Mouse (Mus musculus) limb, embryonic 12.5 days (tissue): ENCODE results near the gene Krt80. TPM values are rescaled to one million over a fixed set of nuclear protein-coding genes. Genes with fewer than 3 reads are reported as not detected.

Experiments used
- ATAC-seq: fragments of 200-750 bp; cut with Nextera tagmentation; 2 replicates; pipeline ENCODE4 v1.8.0; 2017; ENCODE audit warnings: low read depth, moderate TSS enrichment; ENCODE audit not compliant: insufficient number of reproducible peaks, insufficient read depth, low FRiP score, low TSS enrichment
- H3K27ac ChIP-seq: fragments of 300-500 bp; sonication (generic); 2 replicates; pipeline ENCODE4 v1.5.1; 2016; ENCODE audit warnings: mild to moderate bottlenecking, moderate library complexity
- H3K27me3 ChIP-seq: fragments of 300-500 bp; sonication (generic); 2 replicates; pipeline ENCODE4 v1.6.1; 2016; ENCODE audit warnings: mild to moderate bottlenecking, moderate library complexity
- H3K36me3 ChIP-seq: fragments of 300-500 bp; sonication (generic); 2 replicates; pipeline ENCODE4 v1.6.1; 2016; ENCODE audit warnings: mild to moderate bottlenecking, moderate library complexity
- H3K4me1 ChIP-seq: fragments of 300-500 bp; sonication (generic); replicated peaks from 2 replicates; pipeline ENCODE4 v1.6.1; 2016
- H3K4me2 ChIP-seq: fragments of 300-500 bp; sonication (generic); 2 replicates; pipeline ENCODE4 v1.6.1; 2016; ENCODE audit warnings: mild to moderate bottlenecking, moderate library complexity
- H3K4me3 ChIP-seq: fragments of 300-500 bp; sonication (generic); replicated peaks from 2 replicates; pipeline ENCODE4 v1.5.1; 2016; ENCODE audit warnings: mild to moderate bottlenecking
- H3K9ac ChIP-seq: fragments of 300-500 bp; sonication (generic); replicated peaks from 2 replicates; pipeline ENCODE4 v1.6.1; 2016; ENCODE audit warnings: mild to moderate bottlenecking, moderate library complexity
- H3K9me3 ChIP-seq: fragments of 300-500 bp; sonication (generic); 2 replicates; pipeline ENCODE4 v1.6.1; 2016; ENCODE audit warnings: mild to moderate bottlenecking, moderate library complexity
- WGBS: fragments of 180-500 bp; shearing (Covaris S2); methylation state at CpG from one replicate; pipeline ENCODE4 v1.1.7; 2016; 5-methylcytosine and 5-hydroxymethylcytosine counted together
- polyA plus RNA-seq: library from polyadenylated mRNA; unstranded; fragments of >200 nt; fragmentation: Nextera tagmentation; extraction: Ambion mirVana; gene quantifications from 2 replicates; pipeline ENCODE4 v1.2.1, GENCODE M21; 2016

Gene Krt80
- polyA plus RNA-seq, 1 experiment from 2014 or later: 0.26 TPM

DNA sequence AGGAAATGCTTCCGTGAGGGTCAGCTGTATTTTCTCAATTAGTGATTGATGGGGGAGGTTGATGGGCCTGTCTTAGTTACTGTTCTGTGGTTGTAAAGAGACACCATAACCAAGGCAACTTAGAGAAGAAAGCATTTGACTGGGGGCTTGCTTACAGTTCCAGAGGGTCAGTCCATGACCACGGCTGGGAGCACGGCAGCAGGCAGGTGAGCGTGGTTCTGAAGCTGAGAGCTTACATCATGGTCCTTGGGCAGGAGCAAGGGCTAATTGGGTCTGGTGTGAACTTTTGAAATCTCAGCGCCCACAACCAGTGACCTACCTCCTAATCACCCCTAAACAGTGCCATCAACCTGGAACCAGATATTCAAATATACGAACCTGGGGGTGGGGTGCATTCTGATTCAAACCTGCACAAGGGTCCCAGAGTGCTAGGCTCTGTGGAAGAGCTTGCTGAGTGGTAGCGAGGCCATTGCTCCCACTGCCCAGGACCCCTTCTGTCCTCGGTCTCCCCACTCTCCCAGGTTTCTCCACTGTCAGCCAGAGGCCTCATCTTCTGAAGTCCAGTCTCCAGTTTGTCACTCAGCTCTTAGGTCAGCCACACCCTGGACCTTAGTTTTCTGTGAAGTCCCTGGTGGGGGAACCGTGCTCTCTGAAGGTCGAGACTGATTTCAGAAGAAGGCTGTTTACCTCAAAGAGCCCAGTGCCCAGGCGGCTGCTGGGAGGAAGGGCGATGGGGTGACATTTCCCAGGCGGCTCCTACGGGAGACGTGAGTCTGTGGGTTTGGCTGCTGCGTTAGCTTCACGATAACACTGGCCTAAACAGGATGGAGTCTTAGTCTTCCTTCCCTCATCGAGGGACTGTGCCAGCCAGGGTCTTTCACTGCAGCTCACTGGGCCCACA is 52.8 kb downstream of the Krt80 start:
- H3K27ac ChIP-seq: peak overlapping the region; percentile 1; the same call in 1 of the 2 replicates
- no peaks in the 10 kb centered on the region for H3K36me3 ChIP-seq
- peaks cover 40% of the 10 kb centered on the region for H3K4me1 ChIP-seq
- H3K4me2 ChIP-seq: no peak overlapping the region
- H3K4me3 ChIP-seq: no peak overlapping the region
- no peaks in the 10 kb centered on the region for H3K9me3 ChIP-seq
- 68% methylated on average over 18 of the region's 18 CpGs for WGBS
- no peaks in the 10 kb centered on the region for H3K27me3 ChIP-seq
- ATAC-seq: no peak
- H3K9ac ChIP-seq: no peak overlapping the region

DNA sequence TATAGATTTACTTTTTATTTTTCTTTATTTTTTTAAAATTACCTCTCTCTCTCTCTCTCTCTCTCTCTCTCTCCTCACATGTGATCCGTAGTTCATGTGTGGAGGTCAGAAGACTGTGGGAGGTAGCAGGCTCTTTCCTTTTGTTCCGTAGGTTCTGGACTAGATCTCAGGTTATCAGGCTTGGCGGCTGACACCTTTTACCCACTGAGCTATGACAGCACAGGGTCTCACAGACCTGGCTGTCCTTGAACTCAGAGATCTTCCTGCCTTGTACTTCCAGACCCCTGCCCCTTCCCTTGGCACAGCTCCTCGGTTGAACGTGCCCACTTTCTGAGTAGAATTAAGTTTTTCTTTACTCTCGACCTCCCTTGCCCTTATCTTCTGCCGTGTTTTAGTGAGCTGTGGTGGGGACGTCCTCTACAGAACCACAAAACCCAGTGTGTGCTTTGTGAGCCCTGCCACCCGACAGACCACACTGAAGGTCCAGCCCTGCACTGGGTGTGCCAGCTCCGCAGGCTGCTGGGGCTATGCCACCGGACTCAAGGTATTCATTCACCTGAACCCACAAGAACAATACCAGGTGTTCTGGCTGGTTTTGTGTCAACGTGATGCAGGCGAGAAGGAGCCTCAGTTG is 53.6 kb downstream of the Krt80 start:
- Histone ChIP-seq H3K4me3 (no peak overlapping the region; the same call in 1 of the 2 replicates), H3K9me3 (no peaks in the 10 kb centered on the region), H3K27ac (0 out of 2 replicates have a peak overlapping the region, but pooled peaks have one; percentile 17), H3K36me3 (no peaks in the 10 kb centered on the region), H3K4me2 (peak overlapping the region; percentile 43), H3K27me3 (no peaks in the 10 kb centered on the region), H3K9ac (no peak overlapping the region), H3K4me1 (peaks cover 38% of the 10 kb centered on the region)
- ATAC-seq: peak; percentile 17; the same call in 1 of the 2 replicates
- 67% methylated on average over 13 of the region's 13 CpGs for WGBS

DNA sequence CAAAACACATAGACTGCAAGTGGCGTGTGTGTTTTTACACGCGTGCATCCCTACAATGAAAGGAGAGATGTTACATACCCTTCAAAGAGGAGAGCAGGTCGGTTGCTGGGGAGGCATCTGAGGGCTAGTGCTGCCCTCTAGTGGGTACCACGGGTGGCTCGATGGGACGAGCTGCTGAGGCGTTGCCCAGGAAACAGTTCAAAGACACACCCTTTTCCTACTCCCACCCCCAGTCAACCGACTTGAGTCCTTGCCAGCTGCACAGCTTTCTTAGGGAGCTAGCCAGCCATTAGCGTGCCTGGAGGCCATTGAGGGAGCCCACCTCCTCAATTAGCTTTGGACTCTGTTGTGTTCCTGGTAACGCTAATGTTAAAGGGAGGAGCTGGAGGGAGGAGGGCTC is 54.1 kb downstream of the Krt80 start:
- WGBS: 2% methylated on average over 11 of the region's 11 CpGs
- ATAC-seq: peak; percentile 67
- Histone ChIP-seq H3K4me3 (no peak overlapping the region; the same call in 1 of the 2 replicates), H3K9ac (no peak overlapping the region), H3K27ac (no peak overlapping the region), H3K27me3 (no peaks in the 10 kb centered on the region), H3K36me3 (no peaks in the 10 kb centered on the region), H3K4me2 (peak overlapping the region; percentile 43), H3K9me3 (no peaks in the 10 kb centered on the region), H3K4me1 (peaks cover 32% of the 10 kb centered on the region)

DNA sequence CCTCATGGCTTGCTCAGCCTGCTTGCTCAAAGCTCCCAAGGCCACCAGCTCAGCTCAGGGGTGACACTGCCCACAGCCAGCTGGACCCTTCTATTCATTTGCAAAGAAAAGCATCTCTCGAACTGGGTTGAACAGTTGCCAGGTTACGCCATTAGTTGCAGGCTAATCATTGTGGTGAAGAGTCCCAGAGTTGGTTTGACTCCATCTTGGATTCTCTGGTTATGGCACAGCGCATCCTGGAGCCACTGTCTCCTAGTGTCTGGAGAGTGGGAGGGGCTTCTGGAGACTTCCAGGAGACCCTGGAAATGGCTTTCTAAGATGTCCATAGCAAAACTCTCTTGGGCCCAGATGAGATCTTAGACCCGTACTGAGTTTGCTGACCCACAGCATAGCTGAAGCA is 54.6 kb downstream of the Krt80 start:
- H3K4me2 ChIP-seq: 0 out of 2 replicates have a peak overlapping the region, but pooled peaks have one; percentile 43
- WGBS: 90% methylated on average over 4 of the region's 4 CpGs

DNA sequence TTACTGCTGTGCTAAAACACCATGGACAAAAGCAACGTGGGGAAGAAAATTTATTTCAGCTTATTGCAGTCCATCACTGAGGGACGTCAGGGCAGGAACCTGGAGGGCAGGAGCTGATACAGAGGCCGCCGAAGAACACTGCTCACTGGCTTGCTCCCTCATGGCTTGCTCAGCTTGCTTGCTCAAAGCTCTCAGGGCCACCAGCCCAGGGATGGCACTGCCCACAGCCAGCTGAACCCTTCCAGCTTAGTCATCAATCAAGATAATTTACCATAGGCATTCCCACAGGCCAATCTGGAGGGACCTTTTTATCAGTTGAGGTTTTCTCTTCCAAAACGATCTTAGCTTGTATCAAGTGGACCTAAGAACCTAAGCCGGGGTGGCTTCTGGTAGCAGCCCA is 58.0 kb downstream of the Krt80 start:
- H3K4me3 ChIP-seq: no peak overlapping the region
- no peak overlapping the region for H3K9ac ChIP-seq
- H3K9me3 ChIP-seq: no peaks in the 10 kb centered on the region
- peaks cover 30% of the 10 kb centered on the region for H3K4me1 ChIP-seq
- no peaks in the 10 kb centered on the region for H3K36me3 ChIP-seq
- WGBS: 76% methylated on average over 6 of the region's 6 CpGs
- H3K27me3 ChIP-seq: no peaks in the 10 kb centered on the region
- H3K4me2 ChIP-seq: no peak overlapping the region
- ATAC-seq: no peak
- no peak overlapping the region for H3K27ac ChIP-seq

More for the DNA sequence above, 54.6 kb downstream of the Krt80 start:
- H3K9ac ChIP-seq: no peak overlapping the region
- H3K9me3 ChIP-seq: no peaks in the 10 kb centered on the region
- H3K36me3 ChIP-seq: no peaks in the 10 kb centered on the region
- H3K4me3 ChIP-seq: no peak overlapping the region
- H3K27me3 ChIP-seq: no peaks in the 10 kb centered on the region
- ATAC-seq: no peak
- peaks cover 31% of the 10 kb centered on the region for H3K4me1 ChIP-seq
- H3K27ac ChIP-seq: no peak overlapping the region

DNA sequence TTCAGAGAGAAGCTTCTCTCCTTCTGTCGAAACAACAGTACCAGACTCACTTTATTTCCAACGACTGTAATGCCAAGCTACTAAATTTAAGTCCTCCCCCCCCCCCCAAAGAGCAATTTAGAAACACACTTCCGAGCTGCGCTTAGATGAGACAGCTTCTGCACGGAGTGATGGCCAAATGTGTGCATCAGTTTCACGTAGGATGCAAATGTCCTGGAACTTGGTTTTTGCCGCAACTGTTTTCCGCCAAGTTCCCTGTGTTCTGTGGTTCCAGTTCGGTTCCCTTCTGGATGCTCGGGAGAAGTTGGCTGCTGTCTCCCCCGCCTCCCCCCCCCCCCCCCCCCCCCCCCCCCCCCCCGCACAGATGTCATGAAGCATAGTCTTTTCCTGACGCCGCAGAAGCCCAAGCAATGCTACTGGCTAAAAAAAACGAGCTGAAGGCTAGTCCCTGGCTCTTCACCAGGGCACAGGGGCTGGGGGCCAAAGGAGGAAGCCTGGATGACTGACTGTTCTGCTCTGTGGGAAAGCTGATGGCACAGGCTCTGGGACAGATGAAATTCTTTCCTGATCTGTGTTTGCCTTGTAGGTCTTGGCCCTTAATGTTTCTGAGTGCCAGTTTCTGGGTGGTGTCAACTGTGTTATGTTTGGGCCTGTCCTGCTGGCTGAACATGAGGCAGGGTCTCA is 58.7 kb downstream of the Krt80 start:
- H3K4me3 ChIP-seq: no peak overlapping the region
- H3K27ac ChIP-seq: no peak overlapping the region
- H3K27me3 ChIP-seq: no peaks in the 10 kb centered on the region
- peaks cover 22% of the 10 kb centered on the region for H3K4me1 ChIP-seq
- H3K9me3 ChIP-seq: no peaks in the 10 kb centered on the region
- ATAC-seq: no peak
- H3K4me2 ChIP-seq: no peak overlapping the region
- H3K9ac ChIP-seq: no peak overlapping the region
- 65% methylated on average over 13 of the region's 15 CpGs for WGBS
- H3K36me3 ChIP-seq: no peaks in the 10 kb centered on the region

DNA sequence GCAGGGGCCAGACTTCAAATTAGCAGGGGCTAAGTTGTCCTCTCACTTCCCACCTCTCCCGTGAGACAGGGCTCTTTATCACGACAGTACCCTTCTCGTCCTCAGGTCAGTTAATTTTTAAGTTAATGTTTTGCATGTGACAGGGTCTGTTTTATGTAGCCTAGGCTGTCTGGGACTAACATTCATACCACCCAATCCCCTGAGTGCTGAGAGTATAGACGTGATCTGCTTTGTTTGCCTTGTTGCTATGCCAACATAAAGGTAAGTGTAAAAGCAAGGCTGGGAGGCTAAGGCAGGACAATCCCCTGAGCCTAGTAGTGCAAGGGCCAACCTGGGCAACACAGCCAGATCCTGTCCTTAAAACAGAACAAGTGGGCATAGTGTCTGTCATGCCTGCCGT is 60.5 kb downstream of the Krt80 start:
- Histone ChIP-seq H3K9ac (no peak overlapping the region), H3K27me3 (no peaks in the 10 kb centered on the region), H3K4me1 (peaks cover 16% of the 10 kb centered on the region), H3K4me3 (no peak overlapping the region), H3K9me3 (no peaks in the 10 kb centered on the region), H3K36me3 (no peaks in the 10 kb centered on the region), H3K4me2 (no peak overlapping the region), H3K27ac (0 out of 2 replicates have a peak overlapping the region, but pooled peaks have one; percentile 17)
- WGBS: 42% methylated on average over 5 of the region's 5 CpGs
- ATAC-seq: no peak

DNA sequence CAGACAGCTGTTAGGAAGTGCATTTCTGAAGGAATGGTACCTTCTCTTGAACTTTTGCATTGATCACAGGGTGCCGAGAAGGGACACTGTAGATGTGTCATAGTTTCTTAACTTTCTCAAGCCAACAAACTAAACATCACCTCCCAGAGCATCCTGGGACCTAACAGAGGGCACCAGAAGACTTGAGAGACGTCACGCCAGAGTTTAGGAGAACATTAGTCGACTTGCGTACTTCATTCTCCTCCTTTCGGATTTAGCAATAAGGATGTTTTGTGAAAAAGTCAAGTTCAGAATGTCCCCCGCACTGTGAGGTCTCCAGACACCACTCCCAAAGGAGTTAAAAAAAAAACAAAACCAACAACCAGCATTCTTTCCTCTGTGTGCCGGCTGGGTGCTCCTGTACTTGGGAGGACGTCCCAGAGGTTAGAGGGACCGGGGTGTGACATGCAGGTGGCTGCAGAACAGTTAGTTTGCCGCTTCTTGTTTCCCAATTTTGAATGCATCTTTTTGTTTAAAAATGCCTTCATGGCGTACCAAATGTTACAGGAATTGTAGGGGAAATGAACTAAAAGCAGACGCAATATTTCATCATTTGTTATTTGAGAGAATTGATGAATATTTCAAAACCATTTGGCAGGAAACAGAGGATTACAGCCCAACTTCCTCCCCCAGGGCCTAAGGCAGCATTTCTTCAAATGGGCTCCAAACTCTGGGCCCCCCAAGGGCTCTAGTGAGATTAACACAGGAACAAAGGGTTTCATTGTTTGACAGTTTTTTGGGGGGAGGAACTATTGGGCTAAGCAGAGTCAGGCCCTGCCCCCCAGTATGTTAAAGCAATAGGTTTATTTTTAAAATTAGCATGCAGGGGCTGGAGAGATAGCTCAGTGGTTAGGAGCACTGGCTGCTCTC is 61.3 kb downstream of the Krt80 start:
- Histone ChIP-seq H3K4me2 (no peak overlapping the region), H3K27me3 (no peaks in the 10 kb centered on the region), H3K4me1 (peaks cover 16% of the 10 kb centered on the region), H3K9ac (no peak overlapping the region), H3K4me3 (no peak overlapping the region), H3K36me3 (no peaks in the 10 kb centered on the region), H3K27ac (peak overlapping the region; percentile 64), H3K9me3 (no peaks in the 10 kb centered on the region)
- ATAC-seq: no peak
- WGBS: 61% methylated on average over 13 of the region's 13 CpGs

DNA sequence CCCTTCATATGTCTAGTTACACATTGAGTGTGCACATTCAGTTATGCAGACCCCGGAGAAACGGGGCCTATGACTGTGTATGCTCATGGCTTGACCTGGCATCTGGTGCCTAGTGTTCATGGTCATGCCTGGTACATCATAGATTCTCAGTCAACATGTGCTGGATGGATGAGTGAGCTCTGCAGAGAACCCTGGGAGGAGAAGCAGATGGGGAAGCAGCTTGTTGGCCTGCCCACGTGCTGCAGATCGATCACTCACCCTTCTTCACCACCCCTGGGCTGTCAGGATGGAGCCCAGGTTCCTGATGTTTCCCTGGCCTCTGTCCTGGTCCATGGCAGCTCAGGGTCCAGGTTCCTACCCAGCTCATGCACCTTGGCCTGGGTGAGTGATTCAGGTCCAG is 63.5 kb downstream of the Krt80 start:
- ATAC-seq: no peak
- no peak overlapping the region for H3K4me2 ChIP-seq
- H3K4me3 ChIP-seq: no peak overlapping the region
- peaks cover 16% of the 10 kb centered on the region for H3K4me1 ChIP-seq
- no peak overlapping the region for H3K27ac ChIP-seq
- H3K27me3 ChIP-seq: no peaks in the 10 kb centered on the region
- H3K9ac ChIP-seq: no peak overlapping the region
- H3K9me3 ChIP-seq: no peaks in the 10 kb centered on the region
- H3K36me3 ChIP-seq: no peaks in the 10 kb centered on the region
- WGBS: 88% methylated on average over 4 of the region's 4 CpGs

DNA sequence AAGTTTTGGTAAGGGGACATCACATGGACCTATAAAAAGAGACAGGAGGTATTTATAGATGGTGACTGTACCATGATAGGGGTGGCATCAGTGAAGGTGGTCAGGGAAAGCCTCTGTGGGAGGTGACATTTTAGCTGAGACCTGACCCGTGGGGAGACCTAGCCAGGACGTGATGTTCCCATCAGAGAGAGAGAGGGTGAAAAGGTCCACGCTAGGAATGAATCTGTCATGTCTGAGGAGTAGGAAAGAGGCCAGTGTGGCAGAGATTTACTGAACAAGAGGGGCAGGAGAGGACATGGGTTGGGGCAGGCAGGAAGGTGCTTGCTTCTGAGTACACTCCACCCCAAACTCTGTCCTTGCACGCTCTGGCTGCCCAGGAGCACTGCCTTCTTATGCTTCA is 66.1 kb downstream of the Krt80 start:
- Histone ChIP-seq H3K9ac (no peak overlapping the region), H3K4me1 (peaks cover 5% of the 10 kb centered on the region), H3K36me3 (no peaks in the 10 kb centered on the region), H3K27me3 (no peaks in the 10 kb centered on the region), H3K4me3 (no peak overlapping the region), H3K9me3 (no peaks in the 10 kb centered on the region), H3K4me2 (no peak overlapping the region), H3K27ac (no peak overlapping the region)
- no peak for ATAC-seq
- WGBS: 86% methylated on average over 4 of the region's 4 CpGs
